Mouse (Mus musculus): Measurements from ENCODE around the gene Gramd1b. TPM values are rescaled to one million over a fixed set of nuclear protein-coding genes. Genes with fewer than 3 reads are reported as not detected.

Gramd1b gene
- total RNA-seq, 1 experiment from 2014 or later: 27.5 TPM

DNA sequence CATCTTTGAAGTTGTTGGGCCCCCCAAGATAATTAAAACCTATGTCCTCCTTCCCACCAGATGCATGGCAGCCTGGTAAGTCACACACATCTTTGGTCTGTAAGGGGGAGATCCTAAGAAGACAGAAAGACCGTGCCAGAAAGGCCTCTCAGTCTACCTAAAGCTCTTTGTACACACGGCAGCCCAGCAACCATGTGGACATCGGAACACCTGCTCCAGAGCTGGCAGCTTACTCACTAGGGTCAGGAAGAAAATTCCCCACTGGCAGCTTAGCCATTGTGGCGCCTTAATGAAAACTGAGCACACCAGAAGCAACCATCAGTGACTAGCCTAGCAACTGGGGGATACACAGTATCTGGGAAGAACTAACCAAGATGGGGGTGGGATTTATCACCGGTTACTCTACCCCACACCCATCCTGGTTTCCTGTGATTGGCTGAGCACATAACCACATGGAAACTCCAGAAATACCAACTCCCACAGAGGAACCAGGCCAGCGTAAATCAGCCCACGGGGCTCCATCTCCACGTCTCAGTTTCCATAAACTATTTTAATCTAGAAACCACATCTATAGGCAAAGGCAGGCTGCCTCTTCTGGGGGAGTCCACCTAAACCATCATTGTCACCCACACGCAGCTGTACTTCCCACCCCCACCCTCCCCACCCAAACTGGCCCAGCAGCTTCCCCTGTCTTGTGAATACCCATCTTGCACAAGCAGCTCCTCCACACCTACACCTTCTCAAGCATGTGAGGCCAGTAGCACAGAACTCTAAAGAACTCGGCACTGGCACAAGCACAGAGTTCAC lies 81.4 kb downstream of the Gramd1b start:
- peak in 1 of 2 experiments; percentile 40; a peak in 1 of 4 replicates for ATAC-seq (replicated peaks in 1 of 2; ENCODE audit: insufficient read depth in 1 of 2, low FRiP score in 2 of 2, low TSS enrichment in 1 of 2, low read depth in 1 of 2, poor library complexity in 2 of 2, severe bottlenecking in 2 of 2)

DNA sequence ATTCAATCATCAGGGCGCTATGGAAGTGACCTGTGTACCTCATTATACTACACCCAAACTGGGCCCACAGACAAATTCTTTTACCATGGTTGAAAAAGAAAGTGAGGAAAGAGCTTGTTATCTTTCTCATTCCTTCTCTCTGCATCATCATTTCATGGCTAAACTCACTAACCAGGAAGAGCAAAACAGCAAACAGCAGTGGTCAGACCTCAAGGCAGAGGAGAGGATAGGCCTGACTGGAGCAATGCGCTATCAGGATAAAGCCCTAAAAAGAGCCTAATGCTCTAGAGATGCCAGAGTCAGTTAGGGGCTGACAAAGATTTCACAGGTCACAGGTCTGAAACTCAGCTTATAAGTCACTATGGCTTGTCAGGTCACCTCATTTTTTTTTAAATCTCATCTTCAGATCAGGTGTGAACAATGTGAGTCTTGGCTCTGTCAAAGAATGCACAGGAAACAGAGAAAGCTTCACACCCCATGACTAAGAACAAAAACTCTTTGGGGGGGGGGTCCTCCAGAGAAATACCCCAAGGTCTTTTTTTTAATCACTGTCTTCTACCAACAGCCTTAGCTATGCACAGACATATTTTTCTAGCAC lies 82.4 kb downstream of the Gramd1b start:
- ATAC-seq (replicated peaks in 1 of 2; ENCODE audit: insufficient read depth in 1 of 2, low FRiP score in 2 of 2, low TSS enrichment in 1 of 2, low read depth in 1 of 2, poor library complexity in 2 of 2, severe bottlenecking in 2 of 2): no peak

DNA sequence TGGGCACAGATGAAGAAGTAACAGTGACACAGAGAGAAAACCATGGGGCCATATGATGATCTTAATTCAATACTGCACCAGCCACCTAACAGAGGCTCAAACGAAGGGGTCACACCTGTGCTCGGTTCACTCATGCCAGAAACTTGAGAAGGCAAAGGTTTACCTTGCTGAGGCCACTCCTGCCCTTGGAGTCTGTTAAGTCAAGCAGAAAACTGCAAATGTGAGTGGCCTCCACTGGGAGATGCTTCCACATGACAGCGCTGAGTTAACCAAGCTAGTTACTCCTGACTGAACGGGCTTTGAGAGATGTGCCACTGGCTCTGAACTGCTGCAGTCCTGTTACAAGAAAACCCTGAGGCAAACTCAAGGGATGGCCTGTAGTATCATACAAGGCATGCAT lies 83.9 kb downstream of the Gramd1b start:
- no peak for ATAC-seq (replicated peaks in 1 of 2; ENCODE audit: insufficient read depth in 1 of 2, low FRiP score in 2 of 2, low TSS enrichment in 1 of 2, low read depth in 1 of 2, poor library complexity in 2 of 2, severe bottlenecking in 2 of 2)

DNA sequence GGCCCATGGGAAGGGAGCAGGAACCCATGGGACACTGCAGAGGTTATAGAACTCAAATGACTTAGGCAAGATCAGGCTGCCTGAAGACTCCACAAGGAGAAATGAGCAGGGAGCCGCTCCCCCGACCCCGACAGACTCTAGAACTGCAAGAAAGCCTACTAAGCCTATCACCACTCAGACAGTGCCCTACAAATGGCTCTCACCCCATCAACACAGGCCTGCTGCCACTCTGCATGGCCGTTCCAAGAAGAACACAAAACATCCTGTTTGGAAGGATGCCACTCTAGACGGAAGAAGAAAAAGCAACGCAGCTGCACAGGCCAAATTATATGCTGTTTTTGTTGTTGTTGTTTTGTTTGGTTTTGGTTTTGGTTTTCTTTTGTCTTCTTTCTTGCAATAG lies 86.2 kb downstream of the Gramd1b start:
- ATAC-seq (replicated peaks in 1 of 2; ENCODE audit: insufficient read depth in 1 of 2, low FRiP score in 2 of 2, low TSS enrichment in 1 of 2, low read depth in 1 of 2, poor library complexity in 2 of 2, severe bottlenecking in 2 of 2): no peak

DNA sequence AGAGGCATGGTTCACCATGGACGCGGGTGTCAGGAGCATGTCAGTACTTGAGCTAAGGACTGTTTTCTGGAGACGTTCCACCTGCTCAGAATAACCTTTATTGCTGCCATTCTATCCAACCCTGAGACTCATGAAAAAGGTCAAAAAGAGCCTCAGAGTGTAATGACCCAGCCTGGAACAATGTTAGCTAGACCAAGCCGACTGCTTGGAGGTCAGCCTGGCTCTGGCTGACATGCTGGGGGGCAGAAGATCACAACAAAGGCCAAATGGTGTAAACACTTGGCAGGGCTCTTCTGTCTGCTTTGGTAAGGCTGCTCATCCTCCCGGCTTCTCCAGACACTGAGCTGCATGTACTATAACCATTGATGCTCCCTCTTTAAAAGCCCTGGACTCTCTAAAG lies 88.4 kb downstream of the Gramd1b start:
- no peak for ATAC-seq (replicated peaks in 1 of 2; ENCODE audit: insufficient read depth in 1 of 2, low FRiP score in 2 of 2, low TSS enrichment in 1 of 2, low read depth in 1 of 2, poor library complexity in 2 of 2, severe bottlenecking in 2 of 2)

DNA sequence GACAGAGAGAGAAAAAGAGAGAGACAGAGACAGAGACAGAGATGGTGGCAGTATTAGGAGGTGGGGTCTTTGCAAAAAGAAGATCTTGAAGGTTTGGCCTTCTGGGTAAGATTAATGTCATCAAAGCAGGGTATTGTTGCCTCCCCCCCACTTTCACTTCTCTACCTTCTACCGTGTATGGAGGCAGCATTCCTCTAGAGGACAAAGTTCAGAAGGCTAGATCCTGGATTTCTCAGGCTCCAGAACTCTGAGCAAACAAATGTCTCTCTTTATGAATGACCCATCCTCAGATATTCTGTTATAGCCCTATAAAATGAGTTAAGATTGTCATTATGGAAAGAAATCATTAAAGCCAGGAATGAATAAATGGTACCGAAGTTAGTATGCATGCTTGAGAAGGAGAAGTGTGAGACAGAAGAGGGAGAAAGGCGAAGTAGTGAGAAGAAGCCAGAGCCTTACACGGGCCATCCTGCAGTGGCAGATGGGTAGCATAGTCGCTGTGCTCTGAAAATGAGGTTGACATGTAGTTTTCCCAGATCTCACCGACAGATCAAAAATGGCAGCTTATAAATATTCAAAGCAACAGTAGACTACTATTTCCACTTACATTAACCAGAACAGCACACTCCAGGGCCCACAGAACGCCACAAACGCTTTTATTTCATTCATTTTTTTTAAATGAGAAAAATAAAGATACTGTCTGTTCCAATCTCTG lies 91.1 kb downstream of the Gramd1b start:
- ATAC-seq (replicated peaks in 1 of 2; ENCODE audit: insufficient read depth in 1 of 2, low FRiP score in 2 of 2, low TSS enrichment in 1 of 2, low read depth in 1 of 2, poor library complexity in 2 of 2, severe bottlenecking in 2 of 2): no peak

DNA sequence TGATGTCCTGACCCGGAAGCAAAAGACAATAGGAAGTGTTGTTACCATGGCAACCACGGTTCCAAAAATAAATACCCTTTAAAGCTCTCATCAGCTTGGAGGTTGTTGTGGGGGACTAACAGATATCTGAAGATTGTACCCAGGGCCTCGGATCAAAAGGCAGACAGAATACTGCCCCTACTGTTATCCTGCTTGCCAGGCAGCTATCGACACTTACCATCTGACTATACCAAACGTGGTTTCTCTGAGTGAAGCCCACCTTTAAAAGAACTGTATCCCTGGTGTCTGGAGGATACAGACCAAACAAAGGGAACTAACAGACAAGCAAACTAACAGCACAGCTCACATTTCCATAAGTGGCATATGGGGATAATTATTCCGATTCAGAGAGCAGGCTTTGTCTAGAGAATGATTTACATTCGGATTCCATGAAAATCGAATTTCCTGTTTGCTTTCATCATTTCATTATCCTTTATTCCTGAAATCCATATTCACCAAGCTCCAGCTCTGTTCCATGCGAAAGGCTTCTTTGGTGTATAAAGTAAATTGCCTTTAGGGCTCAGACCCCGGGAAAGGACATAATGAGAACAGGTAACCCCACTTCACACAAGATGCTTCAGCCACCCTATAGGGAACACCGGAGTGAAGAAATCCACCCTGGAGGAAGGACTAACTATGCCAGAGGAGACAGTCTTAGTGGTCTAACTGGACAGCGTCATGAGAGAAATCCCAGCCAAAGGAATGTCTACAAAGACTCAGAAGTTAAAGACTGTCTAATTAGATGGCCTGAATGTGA lies 92.3 kb downstream of the Gramd1b start:
- ATAC-seq (replicated peaks in 1 of 2; ENCODE audit: insufficient read depth in 1 of 2, low FRiP score in 2 of 2, low TSS enrichment in 1 of 2, low read depth in 1 of 2, poor library complexity in 2 of 2, severe bottlenecking in 2 of 2): no peak

DNA sequence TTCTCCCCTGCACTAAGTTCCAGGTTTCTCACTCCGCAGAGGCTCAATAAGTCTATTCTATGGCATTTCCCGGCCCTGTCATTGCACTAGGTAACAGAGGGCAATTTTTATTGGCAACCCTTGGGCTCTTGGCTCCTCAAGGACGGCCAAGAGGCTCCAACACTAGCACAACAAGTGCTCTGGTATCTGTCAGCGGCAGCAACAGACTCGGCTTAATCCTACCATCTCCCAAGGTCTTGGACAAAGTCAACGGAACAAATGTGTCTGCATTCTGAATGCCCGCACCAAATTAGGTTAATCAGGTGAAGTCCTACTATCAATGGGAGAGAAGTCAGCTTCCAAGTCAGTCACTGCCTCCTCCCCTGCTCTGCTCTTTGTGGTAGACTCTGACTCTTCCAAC lies 93.3 kb downstream of the Gramd1b start:
- ATAC-seq (replicated peaks in 1 of 2; ENCODE audit: insufficient read depth in 1 of 2, low FRiP score in 2 of 2, low TSS enrichment in 1 of 2, low read depth in 1 of 2, poor library complexity in 2 of 2, severe bottlenecking in 2 of 2): no peak

DNA sequence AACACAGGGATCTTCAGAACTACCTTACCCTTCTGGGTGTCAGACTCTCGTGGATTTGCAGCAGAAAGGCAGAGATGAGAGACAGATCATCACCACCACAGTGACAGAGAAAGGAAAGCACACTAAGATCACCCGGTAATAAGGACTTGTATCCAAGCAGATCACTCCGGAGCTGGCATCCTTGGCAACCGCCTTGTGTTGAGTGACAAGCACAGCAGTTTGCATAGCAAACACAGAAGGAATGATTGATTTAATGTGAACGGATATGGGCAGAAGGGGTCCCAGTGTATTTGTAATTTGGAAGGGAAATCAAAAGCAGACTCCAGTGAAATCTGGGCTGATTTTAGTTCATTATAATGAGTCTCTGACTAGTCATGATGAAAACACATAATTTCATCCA lies 97.9 kb downstream of the Gramd1b start:
- no peak for ATAC-seq (replicated peaks in 1 of 2; ENCODE audit: insufficient read depth in 1 of 2, low FRiP score in 2 of 2, low TSS enrichment in 1 of 2, low read depth in 1 of 2, poor library complexity in 2 of 2, severe bottlenecking in 2 of 2)

DNA sequence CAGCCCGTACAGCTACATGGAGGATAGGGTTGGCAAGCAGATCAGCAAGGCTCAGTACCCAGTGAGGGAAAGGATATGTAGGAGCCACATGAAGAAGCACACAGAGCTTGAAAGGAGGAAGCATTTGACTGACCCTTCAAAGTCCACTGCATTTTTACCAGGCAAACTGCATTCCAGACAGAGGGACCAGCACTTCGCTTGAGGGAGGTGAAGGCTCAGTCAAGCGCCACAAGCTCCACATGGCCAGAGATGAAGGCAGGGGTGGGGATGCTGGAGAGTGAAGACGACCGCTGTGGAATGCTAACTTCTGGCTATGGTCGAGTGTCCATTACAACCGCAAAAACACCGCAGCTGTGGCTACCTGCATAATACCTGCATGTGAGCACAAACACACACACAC lies 100.2 kb downstream of the Gramd1b start:
- ATAC-seq (replicated peaks in 1 of 2; ENCODE audit: insufficient read depth in 1 of 2, low FRiP score in 2 of 2, low TSS enrichment in 1 of 2, low read depth in 1 of 2, poor library complexity in 2 of 2, severe bottlenecking in 2 of 2): no peak

DNA sequence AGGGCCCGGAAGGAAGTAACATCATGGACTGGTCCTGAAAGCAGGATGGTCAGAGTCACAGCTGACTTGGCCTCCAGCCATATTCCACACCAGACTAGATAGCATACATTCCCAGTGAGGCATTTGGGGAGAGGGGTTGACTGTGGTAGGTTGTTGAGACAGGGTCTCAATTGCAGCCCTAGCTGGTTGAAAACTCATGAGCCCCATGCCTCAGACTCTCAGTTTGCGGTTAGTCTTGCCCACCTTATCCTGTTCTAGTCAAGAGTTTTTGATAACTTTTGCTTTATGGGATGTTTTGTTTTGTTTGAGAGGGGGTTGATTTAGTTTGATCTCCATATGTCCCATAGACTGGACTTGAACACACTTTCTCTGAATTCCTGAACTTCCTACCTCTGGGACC lies 103.5 kb downstream of the Gramd1b start:
- ATAC-seq (replicated peaks in 1 of 2; ENCODE audit: insufficient read depth in 1 of 2, low FRiP score in 2 of 2, low TSS enrichment in 1 of 2, low read depth in 1 of 2, poor library complexity in 2 of 2, severe bottlenecking in 2 of 2): no peak

DNA sequence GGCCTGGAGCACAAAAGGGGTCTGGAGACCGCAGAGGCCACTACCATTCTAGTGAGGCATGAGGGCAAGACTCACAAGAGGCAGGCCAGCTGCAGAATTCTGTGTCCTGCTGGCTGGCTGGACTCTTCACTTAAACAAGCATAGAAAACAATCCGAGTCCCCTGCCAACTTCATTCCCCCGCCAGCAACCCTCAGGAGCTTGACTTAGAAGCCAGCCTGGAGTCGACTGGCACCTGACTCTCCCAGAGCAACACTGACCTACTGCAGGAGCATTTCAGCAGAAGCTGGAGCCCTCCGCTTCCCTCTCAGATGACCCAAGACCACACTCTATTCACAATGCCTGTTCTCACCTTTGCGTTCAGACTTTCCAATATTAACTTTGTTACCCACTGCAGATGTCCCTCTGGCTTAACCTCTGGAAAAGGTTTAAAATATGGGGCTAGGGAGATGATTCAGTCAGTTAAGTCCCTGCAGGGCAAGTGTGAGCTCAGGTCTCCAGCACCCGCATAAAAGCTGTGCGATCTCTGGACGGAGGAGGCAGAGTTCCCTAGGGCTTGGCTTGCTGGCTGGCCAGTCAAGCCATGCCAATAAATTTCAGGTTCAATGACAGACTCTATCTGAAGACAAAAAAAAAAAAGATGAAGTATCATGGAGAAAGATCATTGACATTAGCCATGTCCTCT lies 104.8 kb downstream of the Gramd1b start:
- ATAC-seq (replicated peaks in 1 of 2; ENCODE audit: insufficient read depth in 1 of 2, low FRiP score in 2 of 2, low TSS enrichment in 1 of 2, low read depth in 1 of 2, poor library complexity in 2 of 2, severe bottlenecking in 2 of 2): no peak

DNA sequence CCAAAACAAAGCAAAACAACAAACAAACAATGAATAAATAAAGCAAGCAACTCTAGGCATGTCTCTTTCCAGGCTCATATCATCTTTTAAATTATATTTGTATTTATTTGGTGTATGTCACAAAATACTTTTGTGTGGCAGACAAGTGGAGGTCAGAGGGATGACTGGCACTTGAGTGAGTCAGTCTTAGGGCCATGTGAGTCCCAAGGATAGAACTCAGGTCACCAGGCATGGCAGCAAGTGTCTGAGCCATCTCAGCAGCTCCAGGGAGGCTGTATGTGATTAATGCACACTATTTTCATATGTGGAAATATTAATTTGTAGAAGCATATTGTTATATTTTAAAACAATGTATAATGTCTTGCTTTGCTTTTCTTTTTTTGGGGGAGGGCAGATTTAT lies 106.3 kb downstream of the Gramd1b start:
- ATAC-seq (replicated peaks in 1 of 2; ENCODE audit: insufficient read depth in 1 of 2, low FRiP score in 2 of 2, low TSS enrichment in 1 of 2, low read depth in 1 of 2, poor library complexity in 2 of 2, severe bottlenecking in 2 of 2): no peak

DNA sequence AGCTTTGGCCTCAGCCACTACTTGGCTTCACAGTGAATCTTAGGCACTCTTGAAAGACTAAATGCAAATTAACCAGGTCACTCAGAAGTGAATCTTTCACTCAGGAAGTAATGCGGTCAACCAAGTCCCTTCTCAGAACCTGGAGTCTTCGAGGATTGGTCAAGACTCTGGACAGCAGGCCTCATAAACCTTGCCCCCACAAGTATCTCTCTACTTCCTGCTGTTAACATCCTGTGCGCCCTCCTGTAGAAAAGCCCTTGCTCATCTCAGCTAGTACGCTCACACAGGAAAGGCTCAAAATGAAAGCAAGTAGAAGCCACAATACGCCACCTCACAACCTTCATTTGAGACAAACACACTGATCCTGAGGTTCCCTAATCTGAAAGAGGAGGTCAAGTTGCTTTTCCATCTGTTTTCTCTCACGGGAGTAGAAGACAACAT lies 107.7 kb downstream of the Gramd1b start:
- peak; percentile 66 to 75 for ATAC-seq (replicated peaks in 1 of 2; ENCODE audit: insufficient read depth in 1 of 2, low FRiP score in 2 of 2, low TSS enrichment in 1 of 2, low read depth in 1 of 2, poor library complexity in 2 of 2, severe bottlenecking in 2 of 2)

DNA sequence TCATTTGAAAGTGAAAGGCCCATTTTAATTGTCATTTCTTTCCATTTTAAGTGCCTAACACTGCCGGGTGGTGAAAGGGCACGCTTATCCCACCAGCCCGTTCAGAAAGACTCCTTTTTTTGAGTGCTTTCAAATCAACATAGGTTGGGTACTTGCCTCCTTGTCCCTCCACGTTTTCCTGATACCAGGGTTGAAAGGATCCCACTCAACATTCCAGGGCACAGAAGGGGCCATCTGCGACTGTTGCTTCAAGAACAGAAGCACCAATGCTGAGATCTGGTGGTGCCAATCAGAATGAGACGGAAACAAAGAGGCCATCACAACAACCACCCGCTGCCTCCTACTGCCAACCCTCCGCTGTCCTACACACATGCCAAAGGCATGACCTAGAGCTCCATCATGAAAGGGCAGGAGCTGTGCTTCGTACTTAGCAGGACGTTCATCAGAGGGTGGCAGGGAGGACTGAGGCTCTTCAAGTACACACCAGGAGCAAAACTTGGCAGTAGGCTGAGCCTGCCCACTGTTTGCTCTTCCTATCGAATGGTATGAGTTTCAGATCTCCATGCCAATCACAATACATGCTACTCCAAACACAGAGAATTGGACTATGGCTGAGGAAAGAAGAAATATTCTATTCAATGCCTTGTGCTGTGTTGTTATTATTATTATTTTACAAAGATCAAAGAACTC lies 108.7 kb downstream of the Gramd1b start:
- ATAC-seq (replicated peaks in 1 of 2; ENCODE audit: insufficient read depth in 1 of 2, low FRiP score in 2 of 2, low TSS enrichment in 1 of 2, low read depth in 1 of 2, poor library complexity in 2 of 2, severe bottlenecking in 2 of 2): no peak

DNA sequence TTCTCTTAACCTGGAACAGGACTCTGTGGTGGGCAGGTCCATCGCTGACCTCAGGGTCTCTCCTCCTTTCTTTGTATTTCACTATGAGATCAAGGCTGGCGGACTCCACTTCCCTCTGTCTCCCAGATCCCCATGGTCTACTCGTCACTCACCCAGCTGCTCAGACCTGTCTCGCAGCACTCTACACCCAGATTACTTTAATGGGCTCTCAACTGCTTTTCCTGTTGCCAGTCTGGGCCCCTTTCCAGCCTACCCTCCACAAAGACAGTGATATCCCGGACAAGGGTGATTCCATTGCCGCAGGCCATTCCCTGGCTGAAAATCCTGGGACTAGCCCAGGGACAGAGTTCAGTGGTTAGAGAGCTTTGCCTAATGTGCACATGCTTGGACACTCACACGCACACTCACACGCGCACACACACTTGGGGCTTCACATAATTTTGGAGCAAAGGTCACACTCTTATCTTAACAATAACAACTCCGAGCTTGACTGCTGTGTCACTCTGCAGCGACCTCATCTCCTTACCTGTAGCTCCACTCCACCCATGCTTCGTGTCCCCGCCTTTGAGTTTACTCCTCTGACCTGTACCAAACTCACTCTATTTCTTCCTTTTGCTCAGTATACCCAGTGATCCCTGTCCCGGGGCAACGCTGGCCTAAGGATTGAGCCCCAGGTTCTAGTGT lies 110.4 kb downstream of the Gramd1b start:
- ATAC-seq (replicated peaks in 1 of 2; ENCODE audit: insufficient read depth in 1 of 2, low FRiP score in 2 of 2, low TSS enrichment in 1 of 2, low read depth in 1 of 2, poor library complexity in 2 of 2, severe bottlenecking in 2 of 2): no peak
